Mouse (Mus musculus) forebrain, embryonic 11.5 days (tissue): ENCODE measurements around the gene 4930579F01Rik. TPM values are rescaled to one million over a fixed set of nuclear protein-coding genes. Genes with fewer than 3 reads are reported as not detected.
A peak's percentile ranks its signal among the peaks of the same experiment; 100 is the strongest.

Experiments
- ATAC-seq: fragments of 200-750 bp; cut with Nextera tagmentation; replicated peaks from 2 replicates; pipeline ENCODE4 v1.8.0; 2017; ENCODE audit warnings: moderate TSS enrichment; ENCODE audit not compliant: low FRiP score
- DNase-seq: peaks from one replicate; pipeline ENCODE4 v3.0.0-alpha.2; 2017; ENCODE audit warnings: low spot score
- H3K27ac ChIP-seq: fragments of 300-500 bp; sonication (generic); 2 replicates; pipeline ENCODE4 v1.5.1; 2014; ENCODE audit warnings: low read depth, low read length
- H3K27me3 ChIP-seq: fragments of 300-500 bp; sonication (generic); 2 replicates; pipeline ENCODE4 v1.6.1; 2014; ENCODE audit warnings: mild to moderate bottlenecking, low read length, mixed read lengths; ENCODE audit not compliant: control insufficient read depth, insufficient read depth
- H3K36me3 ChIP-seq: fragments of 300-500 bp; sonication (generic); 2 replicates; pipeline ENCODE4 v1.6.1; 2014; ENCODE audit warnings: mild to moderate bottlenecking, low read length, moderate library complexity, mixed read lengths; ENCODE audit not compliant: control insufficient read depth, insufficient read depth
- H3K4me1 ChIP-seq: fragments of 300-500 bp; sonication (generic); replicated peaks from 2 replicates; pipeline ENCODE4 v1.6.1; 2014; ENCODE audit warnings: low read length, mixed read lengths; ENCODE audit not compliant: control insufficient read depth, insufficient read depth
- H3K4me2 ChIP-seq: fragments of 300-500 bp; sonication (generic); 2 replicates; pipeline ENCODE4 v1.6.1; 2014; ENCODE audit warnings: low read depth, mild to moderate bottlenecking, low read length, moderate library complexity, mixed read lengths; ENCODE audit not compliant: severe bottlenecking
- H3K4me3 ChIP-seq: fragments of 300-500 bp; sonication (generic); 2 replicates; pipeline ENCODE4 v1.5.1; 2014; ENCODE audit warnings: low read depth, low read length
- H3K9ac ChIP-seq: fragments of 300-500 bp; sonication (generic); 2 replicates; pipeline ENCODE4 v1.6.1; 2014; ENCODE audit warnings: low read length
- H3K9me3 ChIP-seq: fragments of 300-500 bp; sonication (generic); 2 replicates; pipeline ENCODE4 v1.6.1; 2016; ENCODE audit warnings: low read length, mixed read lengths; ENCODE audit not compliant: control insufficient read depth
- WGBS: fragments of 180-500 bp; shearing (Covaris S2); extraction: QIAGEN DNeasy Blood & Tissue Kit; methylation state at CpG from one replicate; pipeline ENCODE4 v1.1.7; 2014; 5-methylcytosine and 5-hydroxymethylcytosine counted together
- polyA plus RNA-seq: library from polyadenylated mRNA; unstranded; fragments of >200 nt; fragmentation: Nextera tagmentation; extraction: Ambion mirVana; gene quantifications from 2 replicates; pipeline ENCODE4 v1.2.1, GENCODE M21; 2014

Gene 4930579F01Rik
- polyA plus RNA-seq, 1 experiment from 2014 or later, result not detected

- no peaks in the 10 kb centered on the region for H3K36me3 ChIP-seq
- H3K4me1 ChIP-seq, result no peaks in the 10 kb centered on the region; the same call in 1 of the 2 replicates
- no peak for DNase-seq
- no peaks in the 10 kb centered on the region for H3K9me3 ChIP-seq
- no peak overlapping the region for H3K9ac ChIP-seq
- H3K4me2 ChIP-seq, result no peak overlapping the region
- no peak overlapping the region for H3K27ac ChIP-seq
- H3K27me3 ChIP-seq, result no peaks in the 10 kb centered on the region
- no peak overlapping the region for H3K4me3 ChIP-seq
- 89% methylated on average over 1 of the region's 1 CpGs for WGBS
- no peak for ATAC-seq
Observed at GRCm38 (mm10) chr3:138134528-138134927, 59.1 kb downstream of the 4930579F01Rik start.

- Histone ChIP-seq H3K27me3 (no peaks in the 10 kb centered on the region), H3K9me3 (no peaks in the 10 kb centered on the region), H3K36me3 (no peaks in the 10 kb centered on the region), H3K4me1 (no peaks in the 10 kb centered on the region; the same call in 1 of the 2 replicates), H3K9ac (no peak overlapping the region), H3K4me3 (no peak overlapping the region), H3K4me2 (no peak overlapping the region), H3K27ac (no peak overlapping the region)
- DNase-seq, result no peak
- no peak for ATAC-seq
- WGBS, result 89% methylated on average over 11 of the region's 11 CpGs
Observed at GRCm38 (mm10) chr3:138133916-138134315, 59.7 kb downstream of the 4930579F01Rik start.

- Histone ChIP-seq H3K27me3 (no peaks in the 10 kb centered on the region), H3K4me1 (no peaks in the 10 kb centered on the region; the same call in 1 of the 2 replicates), H3K9ac (no peak overlapping the region), H3K36me3 (no peaks in the 10 kb centered on the region), H3K27ac (no peak overlapping the region), H3K9me3 (no peaks in the 10 kb centered on the region), H3K4me3 (no peak overlapping the region), H3K4me2 (no peak overlapping the region)
- 88% methylated on average over 8 of the region's 8 CpGs for WGBS
- DNase-seq (no peak), ATAC-seq (no peak)
Observed at GRCm38 (mm10) chr3:138133463-138133862, 60.2 kb downstream of the 4930579F01Rik start.

GRCm38 (mm10) chr3:138131168-138131567, 62.5 kb downstream of the 4930579F01Rik start:
- ATAC-seq, result no peak

GRCm38 (mm10) chr3:138130692-138131091, 62.9 kb downstream of the 4930579F01Rik start:
- H3K4me2 ChIP-seq, result no peak overlapping the region
- 47% methylated on average over 1 of the region's 1 CpGs for WGBS
- no peaks in the 10 kb centered on the region for H3K9me3 ChIP-seq
- H3K36me3 ChIP-seq, result no peaks in the 10 kb centered on the region
- H3K27ac ChIP-seq, result no peak overlapping the region
- no peaks in the 10 kb centered on the region for H3K27me3 ChIP-seq
- DNase-seq (no peak), ATAC-seq (peak; percentile 46; the same call in 1 of the 2 replicates)
- H3K9ac ChIP-seq, result no peak overlapping the region
- no peaks in the 10 kb centered on the region; the same call in 1 of the 2 replicates for H3K4me1 ChIP-seq
- H3K4me3 ChIP-seq, result no peak overlapping the region

More at GRCm38 (mm10) chr3:138131168-138131567, 62.5 kb downstream of the 4930579F01Rik start:
- Histone ChIP-seq H3K27me3 (no peaks in the 10 kb centered on the region), H3K4me2 (no peak overlapping the region), H3K36me3 (no peaks in the 10 kb centered on the region), H3K9ac (no peak overlapping the region), H3K4me3 (no peak overlapping the region), H3K9me3 (no peaks in the 10 kb centered on the region), H3K27ac (no peak overlapping the region), H3K4me1 (no peaks in the 10 kb centered on the region; the same call in 1 of the 2 replicates)
- DNase-seq, result no peak
- 55% methylated on average over 9 of the region's 9 CpGs for WGBS

GRCm38 (mm10) chr3:138129110-138129509, 64.5 kb downstream of the 4930579F01Rik start:
- Histone ChIP-seq H3K27me3 (no peaks in the 10 kb centered on the region), H3K27ac (no peak overlapping the region), H3K9me3 (no peaks in the 10 kb centered on the region), H3K4me1 (no peaks in the 10 kb centered on the region; the same call in 1 of the 2 replicates), H3K36me3 (no peaks in the 10 kb centered on the region), H3K4me2 (no peak overlapping the region), H3K9ac (no peak overlapping the region), H3K4me3 (no peak overlapping the region)
- no peak for DNase-seq
- no peak for ATAC-seq
- 95% methylated on average over 6 of the region's 6 CpGs for WGBS

GRCm38 (mm10) chr3:138123842-138124241, 69.8 kb downstream of the 4930579F01Rik start:
- H3K4me1 ChIP-seq, result no peaks in the 10 kb centered on the region
- no peak for DNase-seq
- H3K27me3 ChIP-seq, result no peaks in the 10 kb centered on the region
- H3K4me2 ChIP-seq, result no peak overlapping the region
- no peaks in the 10 kb centered on the region for H3K36me3 ChIP-seq
- H3K4me3 ChIP-seq, result no peak overlapping the region
- no peak overlapping the region for H3K27ac ChIP-seq
- no peak overlapping the region for H3K9ac ChIP-seq
- no peak for ATAC-seq
- 91% methylated on average over 10 of the region's 10 CpGs for WGBS
- no peaks in the 10 kb centered on the region for H3K9me3 ChIP-seq

- Histone ChIP-seq H3K4me2 (no peak overlapping the region), H3K36me3 (no peaks in the 10 kb centered on the region), H3K4me3 (no peak overlapping the region), H3K4me1 (no peaks in the 10 kb centered on the region), H3K27ac (no peak overlapping the region), H3K27me3 (no peaks in the 10 kb centered on the region), H3K9ac (no peak overlapping the region), H3K9me3 (no peaks in the 10 kb centered on the region)
- DNase-seq (no peak), ATAC-seq (no peak)
- 98% methylated on average over 2 of the region's 2 CpGs for WGBS
Observed at GRCm38 (mm10) chr3:138121461-138121860, 72.2 kb downstream of the 4930579F01Rik start.

GRCm38 (mm10) chr3:138119444-138120105, 74.0 kb downstream of the 4930579F01Rik start:
- Histone ChIP-seq H3K9me3 (no peaks in the 10 kb centered on the region), H3K9ac (no peak overlapping the region), H3K36me3 (no peaks in the 10 kb centered on the region), H3K4me3 (no peak overlapping the region), H3K4me2 (no peak overlapping the region), H3K4me1 (no peaks in the 10 kb centered on the region), H3K27ac (no peak overlapping the region), H3K27me3 (no peaks in the 10 kb centered on the region)
- ATAC-seq (no peak), DNase-seq (no peak)
- 95% methylated on average over 16 of the region's 16 CpGs for WGBS
